Mouse (Mus musculus) fat pad, adult 2 months (tissue): ENCODE results near the gene Agrn.

Source experiments
- DNase-seq: peaks from one replicate; pipeline ENCODE4 v3.0.0-alpha.2; 2011; ENCODE audit warnings: low read depth, low spot score; ENCODE audit errors: extremely low read depth

The Agrn gene

GRCm38 (mm10) chr4:156203001-156203412 lies 5.7 kb upstream of the Agrn start, which contains the start of gene AW011738:
AW011738 (plus strand) TSS chr4:156203304.
- DNase-seq = no peak

- no peak for DNase-seq
Measured at GRCm38 (mm10) chr4:156202462-156202893, 5.2 kb upstream of the Agrn start.

DNA sequence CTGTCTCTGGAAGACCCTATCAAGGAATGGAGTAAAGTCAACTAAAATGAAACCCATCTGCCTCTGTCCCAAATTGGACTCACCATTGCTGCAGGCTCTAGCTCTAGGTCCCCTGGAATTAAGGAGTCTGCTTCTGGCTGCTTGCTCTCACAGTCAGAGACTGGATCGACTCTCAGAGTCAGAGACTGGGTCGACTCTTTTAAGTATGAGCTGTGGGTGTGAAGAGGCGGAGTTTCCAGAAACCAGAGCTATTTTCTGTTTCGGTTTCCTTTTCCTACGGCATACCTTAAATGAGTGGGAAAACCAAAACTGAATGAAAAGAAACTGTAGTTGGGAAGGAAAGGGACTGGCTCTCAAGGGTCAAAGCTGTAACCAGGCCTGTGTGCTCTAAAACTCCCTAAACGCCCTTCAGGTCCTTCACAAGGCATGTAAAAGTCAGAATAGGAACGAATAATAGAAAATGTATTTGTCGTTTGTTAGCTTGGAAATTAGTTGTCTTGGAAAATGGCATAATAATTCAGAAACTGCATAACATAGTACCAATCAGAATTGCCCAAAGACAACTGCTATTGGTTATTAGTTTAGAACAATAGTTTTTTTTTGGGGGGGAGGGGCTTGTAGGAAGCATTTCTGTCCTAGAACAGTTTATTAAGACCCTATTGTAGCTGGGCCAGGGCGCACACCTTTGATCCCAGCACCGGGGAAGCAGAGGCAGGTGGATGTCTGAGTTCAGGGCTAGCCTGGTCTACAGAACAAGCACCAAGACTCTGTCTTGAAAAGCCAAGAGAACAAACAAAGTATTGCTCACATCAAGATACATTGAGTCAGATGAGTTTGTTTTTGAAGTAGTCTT lies 3.6 kb upstream of the Agrn start, which contains the start of gene Isg15:
TSS of gene Isg15 (minus strand) at position 196 of the 853 bp plus-strand sequence.
- DNase-seq = no peak

GRCm38 (mm10) chr4:156197829-156198205 lies 529 bp upstream of the Agrn start:
- DNase-seq = no peak

DNA sequence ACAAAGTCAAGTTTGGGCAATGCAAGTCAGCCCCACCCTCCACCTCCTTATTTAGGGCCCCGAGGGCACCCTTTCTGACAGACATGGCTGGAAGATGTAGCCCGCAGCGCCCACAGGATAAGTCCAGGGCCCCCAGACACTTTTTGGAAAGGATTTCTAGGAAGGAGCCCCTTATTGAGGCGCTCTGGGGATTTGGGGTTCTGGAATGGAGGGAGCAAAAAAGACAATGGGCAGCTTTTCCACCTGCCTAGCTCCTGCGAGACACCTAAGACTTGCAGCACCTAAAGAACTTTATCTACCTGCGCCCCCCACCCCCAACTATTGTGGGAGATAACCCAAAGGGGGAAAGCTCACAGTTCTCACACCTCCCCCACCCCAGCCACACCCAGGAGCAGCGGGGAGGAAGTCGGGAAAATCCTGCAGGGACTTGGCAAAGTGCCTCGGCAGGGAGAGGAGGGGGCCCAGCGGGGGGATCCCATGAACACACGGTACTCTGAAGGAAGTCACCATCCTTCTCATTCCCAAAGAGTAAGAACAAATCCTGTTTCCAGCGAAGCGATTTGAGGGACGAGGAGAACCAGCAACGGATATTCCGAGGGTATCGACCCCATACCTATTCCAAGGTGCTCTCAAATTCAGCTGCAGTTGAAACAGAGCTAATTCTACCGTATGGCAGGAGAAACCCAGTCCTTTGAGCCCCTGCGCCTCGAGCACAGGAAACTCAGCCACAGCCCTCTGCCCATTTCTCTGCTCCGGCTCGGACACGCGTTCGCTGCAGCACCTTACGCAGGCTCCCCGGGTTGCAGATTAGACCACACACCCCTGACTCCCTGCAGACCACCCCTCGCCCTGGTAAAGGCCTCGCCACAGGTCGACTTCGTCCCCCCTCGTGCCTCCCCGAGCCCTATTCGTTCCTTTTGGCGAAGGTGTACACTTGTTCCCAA lies 1.1 kb downstream of the Agrn start:
- no peak for DNase-seq

DNA sequence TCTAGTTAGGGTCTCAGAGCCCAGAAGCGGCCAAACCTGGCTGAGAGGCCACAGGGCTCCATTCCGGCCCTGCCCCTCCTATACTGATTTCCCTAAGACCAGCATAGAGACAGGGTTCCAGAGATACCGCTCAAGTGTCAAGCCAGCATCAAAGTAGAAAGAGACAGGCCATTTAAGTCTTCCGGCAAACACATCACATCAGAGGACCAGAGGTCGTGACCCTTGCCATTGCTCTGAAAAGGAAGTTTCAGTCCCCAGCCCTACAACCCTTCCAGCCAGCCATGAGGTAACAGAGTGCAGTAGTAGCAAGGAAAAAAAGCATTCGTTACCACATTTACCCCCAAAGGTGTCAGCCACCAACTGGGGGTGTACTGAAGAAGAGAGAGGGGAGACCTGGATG lies 2.9 kb downstream of the Agrn start:
- DNase-seq = no peak

GRCm38 (mm10) chr4:156193906-156194305 lies 3.4 kb downstream of the Agrn start:
- DNase-seq = no peak

DNA sequence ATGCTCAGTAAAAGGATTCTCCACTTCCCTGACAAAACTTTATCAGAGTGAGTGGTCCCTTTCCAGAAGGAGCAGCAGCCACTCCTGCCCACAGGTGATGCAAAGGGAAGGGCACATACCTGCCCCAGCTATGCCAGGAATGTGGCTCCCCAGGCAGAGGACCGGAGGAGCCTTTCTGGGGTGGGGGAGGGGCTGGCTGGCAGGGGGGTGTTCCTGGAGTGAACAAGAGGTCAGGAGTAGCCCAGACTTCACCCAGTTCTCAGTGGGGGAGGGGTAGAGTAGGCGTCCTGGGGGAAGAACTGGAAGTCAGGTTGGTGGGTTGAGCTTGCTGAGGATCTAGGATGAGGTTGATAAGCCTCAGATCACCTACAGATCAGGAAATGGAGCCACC lies 4.1 kb downstream of the Agrn start:
- DNase-seq = no peak

DNA sequence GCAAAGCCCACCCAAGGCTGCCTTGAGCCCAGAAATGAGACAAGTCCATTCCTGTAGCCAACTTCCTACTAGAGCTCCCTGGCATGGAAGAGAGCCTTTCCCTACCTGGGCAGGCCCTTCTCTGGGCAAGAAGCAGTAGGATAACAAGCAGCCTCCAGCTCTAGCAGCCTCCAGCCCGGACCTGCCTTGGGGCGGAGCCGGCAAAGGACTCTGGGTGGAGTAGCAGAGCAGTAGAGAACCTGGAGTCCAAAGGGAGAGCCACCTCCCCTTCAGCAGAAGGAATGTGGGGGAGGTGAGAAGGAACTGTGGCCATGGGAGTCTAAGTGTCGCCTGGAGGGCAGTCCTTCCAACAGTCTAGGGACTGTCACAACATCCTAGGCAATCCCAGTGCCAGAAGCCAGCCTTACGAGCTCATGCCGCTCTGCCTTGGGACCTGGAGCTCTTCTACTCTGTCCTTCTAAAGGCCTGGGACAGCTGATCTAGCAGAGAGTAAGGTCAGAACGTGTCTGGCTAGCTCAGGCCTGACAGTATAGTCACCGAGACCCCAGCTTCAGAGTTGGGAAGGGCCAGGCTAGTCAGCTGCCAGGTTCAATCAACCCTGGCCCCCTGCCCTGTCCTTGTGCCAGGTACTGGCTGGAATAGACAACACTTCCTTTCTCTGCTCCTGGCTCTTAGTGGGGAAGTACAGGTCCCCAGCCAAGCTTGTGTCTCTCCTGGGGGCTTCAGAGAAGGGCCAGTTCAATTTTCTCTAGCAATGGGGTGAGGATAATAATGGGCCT lies 4.7 kb downstream of the Agrn start:
- no peak for DNase-seq

- no peak for DNase-seq
Measured at GRCm38 (mm10) chr4:156188811-156189323, 8.4 kb downstream of the Agrn start.

GRCm38 (mm10) chr4:156188162-156188810 lies 9.0 kb downstream of the Agrn start:
- no peak for DNase-seq

DNA sequence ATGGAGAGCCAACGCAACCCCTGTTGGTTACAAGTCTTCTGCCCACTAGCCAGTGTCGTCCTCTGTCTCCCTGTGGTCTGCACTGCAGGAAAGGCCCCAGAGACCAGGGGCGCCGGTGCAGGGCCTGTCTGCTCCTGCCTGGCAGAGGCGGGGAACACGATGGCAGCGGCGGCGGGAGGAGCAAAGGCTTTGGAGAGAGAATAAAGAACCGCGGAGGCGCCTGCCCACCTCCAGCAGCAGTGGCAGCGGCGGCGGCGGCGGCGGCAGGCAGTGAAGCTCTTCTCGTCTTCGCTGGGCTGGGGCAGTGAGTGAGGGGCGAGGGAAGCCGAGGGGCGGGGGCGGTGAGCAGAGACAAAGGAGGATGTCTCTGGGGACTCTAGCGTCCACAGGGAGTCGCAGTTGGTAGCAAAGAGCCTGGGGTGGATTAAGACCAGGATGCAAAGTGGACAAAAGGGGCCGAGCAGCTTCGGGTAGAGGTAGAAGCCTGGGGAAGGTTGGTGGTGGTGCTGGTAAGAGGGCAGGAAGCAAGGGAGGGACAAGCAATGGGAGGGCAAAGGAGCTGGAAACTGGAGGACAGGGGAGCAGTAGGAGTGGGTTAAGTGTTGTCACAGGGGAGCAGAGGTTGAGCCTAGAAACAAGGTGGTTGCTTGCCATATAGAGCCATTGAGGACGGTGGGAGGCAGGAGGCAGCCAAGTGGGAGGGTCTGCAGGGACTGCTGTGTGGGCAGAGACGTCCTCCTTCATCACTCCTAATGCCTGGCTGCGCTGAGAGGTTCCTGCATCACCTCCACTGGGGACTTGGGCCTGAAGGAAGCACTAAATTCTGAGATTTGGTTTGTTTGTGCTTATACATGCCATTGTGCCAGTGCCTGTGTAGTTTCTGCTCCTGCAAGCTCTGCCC lies 11.1 kb downstream of the Agrn start:
- no peak for DNase-seq

- no peak for DNase-seq
Measured at GRCm38 (mm10) chr4:156185456-156185949, 11.8 kb downstream of the Agrn start.

- no peak for DNase-seq
Measured at GRCm38 (mm10) chr4:156184291-156184954, 12.9 kb downstream of the Agrn start.

GRCm38 (mm10) chr4:156183747-156184146 lies 13.5 kb downstream of the Agrn start:
- no peak for DNase-seq

- DNase-seq = no peak
Measured at GRCm38 (mm10) chr4:156177630-156178029, 19.7 kb downstream of the Agrn start.

GRCm38 (mm10) chr4:156171828-156172227 lies 25.5 kb downstream of the Agrn start:
- peak; percentile 83 for DNase-seq

- no peak for DNase-seq
Measured at GRCm38 (mm10) chr4:156169129-156169528, 28.2 kb downstream of the Agrn start.
